Mouse (Mus musculus) thymus, postnatal 0 days (tissue): ENCODE results near the gene Rpl7a. TPM values are rescaled to one million over a fixed set of nuclear protein-coding genes. Genes with fewer than 3 reads are reported as not detected.

ENCODE experiments used
- DNase-seq: peaks from one replicate; pipeline ENCODE4 v3.0.0-alpha.2; 2015; ENCODE audit warnings: low spot score
- polyA plus RNA-seq: library from polyadenylated mRNA; unstranded; fragments of >200 nt; fragmentation: Nextera tagmentation; extraction: Ambion mirVana; gene quantifications from 2 replicates; pipeline ENCODE4 v1.2.1, GENCODE M21; 2015

Gene Rpl7a
- polyA plus RNA-seq, 1 experiment from 2014 or later, result 778 TPM

GRCm38 (mm10) chr2:26952866-26953265 lies 42.3 kb downstream of the Rpl7a start:
- DNase-seq, result no peak

GRCm38 (mm10) chr2:26954735-26955395 lies 44.3 kb downstream of the Rpl7a start:
- DNase-seq, result peak; percentile 52

- no peak for DNase-seq
These were observed 46.4 kb downstream of the Rpl7a start for GRCm38 (mm10) chr2:26956811-26957487.

GRCm38 (mm10) chr2:26957488-26957859 lies 46.9 kb downstream of the Rpl7a start:
- DNase-seq, result no peak

GRCm38 (mm10) chr2:26960756-26961155 lies 50.2 kb downstream of the Rpl7a start:
- no peak for DNase-seq

Other genes with a start within 250 kb of the Rpl7a start
- gene Lcn4, start 239.5 kb upstream of the Rpl7a start, polyA plus RNA-seq, result 2.2 and 3.9 TPM in 2 replicates
- not detected in 2 replicates for gene Abo, start 45.8 kb upstream of the Rpl7a start, polyA plus RNA-seq
- gene Surf6, start 7.9 kb upstream of the Rpl7a start, polyA plus RNA-seq, result 31.4 and 31.6 TPM in 2 replicates
- 28.5 and 30.7 TPM in 2 replicates for gene Med22, start 87 bp upstream of the Rpl7a start, polyA plus RNA-seq
- 46.7 and 48.3 TPM in 2 replicates for gene Surf2, start 5.6 kb downstream of the Rpl7a start, polyA plus RNA-seq
- 76.9 and 78.2 TPM in 2 replicates for gene Surf1, start 5.8 kb downstream of the Rpl7a start, polyA plus RNA-seq
- gene Surf4, start 23.2 kb downstream of the Rpl7a start, polyA plus RNA-seq, result 168 and 172 TPM in 2 replicates
- 0.53 and 0.57 TPM in 2 replicates for gene Stkld1, start 23.3 kb downstream of the Rpl7a start, polyA plus RNA-seq
- 55.9 and 56.2 TPM in 2 replicates for gene Rexo4, start 53.6 kb downstream of the Rpl7a start, polyA plus RNA-seq
- 0.14 and 0.25 TPM in 2 replicates for gene Adamts13, start 62.7 kb downstream of the Rpl7a start, polyA plus RNA-seq
- 33.4 and 37.3 TPM in 2 replicates for gene Cacfd1, start 99.2 kb downstream of the Rpl7a start, polyA plus RNA-seq
- 2.6 and 3.1 TPM in 2 replicates for gene Slc2a6, start 117.2 kb downstream of the Rpl7a start, polyA plus RNA-seq
- gene Mymk, start 161.4 kb downstream of the Rpl7a start, polyA plus RNA-seq, result 1.1 and 1.3 TPM in 2 replicates
- gene Adamtsl2, start 168.6 kb downstream of the Rpl7a start, polyA plus RNA-seq, result 2.0 and 2.1 TPM in 2 replicates
- gene Fam163b, start 231.7 kb downstream of the Rpl7a start, polyA plus RNA-seq, result 1.2 and 1.4 TPM in 2 replicates